Mouse (Mus musculus) heart, postnatal 4 days (tissue): ENCODE data around the gene Ntrk3. TPM values are rescaled to one million over a fixed set of nuclear protein-coding genes. Genes with fewer than 3 reads are reported as not detected.
A peak's percentile ranks its signal among the peaks of the same experiment; 100 is the strongest.

Source experiments
- DNase-seq: peaks from one replicate; pipeline ENCODE4 v3.0.0; 2021
- total RNA-seq, 2 experiments: library from RNA; stranded (reverse); gene quantifications; 2 replicates each; pipeline ENCODE4 v1.2.3; 2021

Ntrk3 gene
- total RNA-seq, 2 experiments from 2014 or later, result 4.0 to 5.1 TPM

DNA sequence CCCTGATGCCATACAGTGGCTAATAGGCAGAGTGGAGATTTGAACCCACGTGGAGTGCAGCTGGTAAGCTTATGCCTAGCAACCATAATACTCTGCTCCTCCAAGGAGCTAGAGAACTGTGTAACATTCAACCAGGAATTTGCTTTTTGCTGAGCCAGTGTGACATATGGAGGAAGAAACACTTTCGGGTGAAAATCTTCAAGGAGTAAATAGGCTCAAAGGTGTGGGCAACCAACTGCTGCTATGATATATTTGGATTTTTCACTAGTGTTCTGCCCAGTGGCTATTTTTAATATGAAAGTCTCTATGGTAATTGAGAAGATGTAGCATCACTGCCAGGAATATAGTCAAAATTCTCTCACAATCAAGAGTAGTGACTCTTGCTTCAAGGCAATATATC is 409.5 kb downstream of the Ntrk3 start:
- DNase-seq, result no peak

DNA sequence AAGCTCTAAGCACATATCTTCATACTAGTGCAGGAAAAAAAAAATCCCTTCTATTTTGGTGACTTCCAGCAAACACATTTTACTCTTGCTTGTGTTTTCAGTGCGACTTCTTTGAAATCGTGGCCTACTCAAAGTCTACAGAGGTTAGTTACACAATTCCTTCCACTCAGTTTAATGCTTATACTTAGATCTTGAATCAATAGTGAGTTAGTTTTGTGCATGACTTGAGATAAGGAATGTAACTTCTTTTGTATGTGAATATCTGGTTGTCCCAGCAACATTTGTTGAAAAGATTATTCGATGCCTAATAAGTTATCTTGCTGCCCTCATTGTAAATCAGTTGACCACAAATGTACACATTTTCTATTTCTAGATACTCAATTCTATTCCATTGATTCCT is 411.6 kb downstream of the Ntrk3 start:
- DNase-seq, result no peak

DNA sequence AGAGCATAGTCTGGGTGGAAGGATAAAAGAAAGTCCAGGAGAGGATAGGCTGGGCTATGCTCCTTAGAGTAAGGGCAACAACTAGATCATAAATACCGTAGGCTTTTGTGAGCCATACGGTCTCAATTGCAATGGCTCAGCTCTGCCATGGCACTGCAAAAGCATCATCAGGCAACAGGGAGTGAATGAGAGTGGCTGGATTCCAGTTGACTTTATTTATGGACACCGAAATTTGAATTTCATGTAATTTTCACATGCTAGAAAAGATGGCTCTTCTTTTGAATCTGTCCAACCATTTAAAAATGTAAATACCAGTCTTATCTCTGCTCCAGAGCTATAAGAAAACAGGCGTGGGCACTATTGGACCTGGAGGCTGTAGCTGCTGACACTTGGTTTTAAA is 419.2 kb downstream of the Ntrk3 start:
- DNase-seq, result no peak

DNA sequence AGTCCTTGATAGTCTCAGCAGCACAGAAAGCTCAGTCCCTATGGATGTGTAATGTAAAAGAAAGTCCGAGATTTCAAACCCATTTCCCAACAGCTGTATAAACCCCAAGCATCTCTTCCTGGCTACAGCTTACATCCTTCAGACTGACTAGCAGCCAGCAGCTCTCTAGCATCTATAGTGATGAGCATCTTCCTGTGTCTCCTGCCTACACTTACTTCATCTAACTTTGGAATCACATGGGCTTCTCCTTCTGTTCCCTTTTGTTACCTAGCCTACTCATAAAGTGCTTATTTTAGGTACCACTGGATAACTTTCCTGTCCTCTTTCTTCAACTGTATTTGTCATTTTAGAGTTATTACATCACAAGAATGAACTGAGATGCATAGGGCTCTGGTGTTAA is 432.0 kb downstream of the Ntrk3 start:
- DNase-seq, result no peak

DNA sequence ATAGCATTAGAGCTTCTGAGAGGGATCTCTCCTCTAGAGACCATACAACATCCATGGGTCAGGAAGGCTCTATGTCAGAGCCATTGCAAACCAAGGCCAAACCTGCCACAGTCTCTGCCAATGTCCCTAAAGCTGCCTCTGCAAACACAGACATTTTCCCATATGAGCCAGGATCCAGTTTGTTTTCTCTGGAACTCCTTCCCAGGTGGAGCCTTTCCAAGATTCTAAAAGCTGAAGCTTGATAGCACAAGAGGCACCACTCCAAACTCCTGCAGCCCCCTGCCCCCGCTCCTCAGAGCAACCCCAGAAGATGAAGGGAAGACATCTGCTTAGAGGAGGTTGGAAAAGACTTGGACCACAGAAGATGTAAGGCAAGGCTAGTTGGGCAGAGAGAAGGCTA is 432.8 kb downstream of the Ntrk3 start:
- peak; percentile 5 for DNase-seq

DNA sequence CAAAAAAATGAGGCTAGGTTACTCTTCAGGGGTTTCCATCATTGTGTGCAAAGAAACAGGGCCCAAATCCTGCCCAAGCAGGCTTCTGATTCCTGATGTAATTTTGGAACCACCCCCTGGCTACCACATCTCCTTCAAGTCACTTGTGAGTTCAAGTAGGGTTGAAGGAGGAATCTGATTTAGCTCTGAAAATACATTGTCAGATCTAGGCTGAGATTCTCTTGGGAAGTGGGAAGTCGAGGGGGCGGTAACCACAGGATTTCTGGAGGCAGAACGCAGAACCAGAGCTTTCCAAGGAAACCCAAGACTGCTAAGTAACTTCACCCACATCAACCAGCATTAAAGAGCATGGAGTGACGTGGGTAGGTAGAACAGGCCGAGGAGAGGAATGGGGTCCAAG is 440.5 kb downstream of the Ntrk3 start:
- DNase-seq, result no peak

DNA sequence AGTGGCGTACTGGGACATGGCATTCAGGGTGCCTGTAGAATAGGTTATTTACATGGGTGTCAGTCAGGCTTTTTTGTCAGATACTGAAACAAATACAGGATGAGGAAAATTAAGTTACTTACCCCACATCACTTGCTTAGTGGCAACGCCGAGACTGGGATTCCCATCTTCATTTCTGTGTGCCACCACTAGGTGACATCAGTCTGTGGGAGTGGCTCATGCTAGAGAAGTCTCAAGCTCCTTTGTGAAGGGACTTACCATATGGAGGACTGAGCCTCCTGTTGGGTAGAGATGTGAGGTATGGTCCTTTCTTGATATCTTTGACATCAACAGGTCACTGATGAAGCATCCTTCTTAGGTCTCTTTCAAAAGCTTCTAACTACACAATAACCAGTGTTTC is 443.5 kb downstream of the Ntrk3 start:
- no peak for DNase-seq

DNA sequence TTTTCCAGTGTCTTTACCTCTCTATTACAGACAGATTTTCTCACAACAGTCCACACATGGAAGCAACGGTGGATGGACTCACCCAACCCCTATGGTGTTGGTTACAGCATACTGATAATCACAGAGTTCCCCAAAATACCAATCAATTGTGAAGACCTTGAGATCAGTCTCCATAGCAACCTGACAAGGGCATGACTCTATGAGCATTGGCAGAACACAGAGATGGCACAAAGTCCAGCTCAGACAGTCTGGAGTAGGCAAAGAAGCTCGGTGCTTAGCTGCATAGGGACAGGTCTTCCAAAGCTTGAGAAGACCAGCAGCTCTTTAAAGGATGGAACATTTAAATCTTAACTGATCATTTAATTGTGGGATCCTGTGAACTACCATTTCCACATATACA is 447.6 kb downstream of the Ntrk3 start:
- no peak for DNase-seq

DNA sequence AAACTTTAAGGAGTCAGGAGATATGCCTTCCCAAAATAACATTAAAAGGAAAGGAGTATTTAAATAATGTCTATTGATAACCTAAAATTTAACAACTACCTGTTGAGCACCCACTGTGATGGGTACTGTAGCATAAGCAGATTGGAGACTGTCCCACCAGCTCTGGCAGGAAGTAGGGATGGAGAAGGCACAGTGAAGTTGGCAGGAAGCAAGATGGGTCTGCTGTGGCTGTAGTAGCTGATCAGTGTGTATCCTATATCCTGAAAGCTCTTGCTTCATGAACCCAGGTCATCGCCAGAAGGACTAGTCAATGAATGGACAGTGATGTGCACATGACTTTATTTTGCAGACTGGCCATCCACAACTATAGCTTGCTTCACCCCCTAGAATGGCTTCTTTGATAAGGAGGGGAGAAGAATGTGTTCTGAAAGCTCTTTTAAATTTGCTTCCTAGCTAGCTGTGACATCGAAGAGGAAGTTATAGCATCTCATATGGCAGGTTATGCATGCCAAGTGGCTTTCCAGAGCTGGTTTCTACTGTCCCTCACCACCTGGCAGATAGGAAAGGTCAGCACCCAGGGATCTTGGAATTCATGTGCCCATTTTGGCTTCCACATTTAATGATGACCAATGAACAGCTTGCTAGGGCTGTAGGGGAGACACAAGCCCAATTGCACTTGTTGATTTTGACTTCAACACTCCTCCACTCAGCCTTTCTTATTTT is 451.1 kb downstream of the Ntrk3 start:
- no peak for DNase-seq

DNA sequence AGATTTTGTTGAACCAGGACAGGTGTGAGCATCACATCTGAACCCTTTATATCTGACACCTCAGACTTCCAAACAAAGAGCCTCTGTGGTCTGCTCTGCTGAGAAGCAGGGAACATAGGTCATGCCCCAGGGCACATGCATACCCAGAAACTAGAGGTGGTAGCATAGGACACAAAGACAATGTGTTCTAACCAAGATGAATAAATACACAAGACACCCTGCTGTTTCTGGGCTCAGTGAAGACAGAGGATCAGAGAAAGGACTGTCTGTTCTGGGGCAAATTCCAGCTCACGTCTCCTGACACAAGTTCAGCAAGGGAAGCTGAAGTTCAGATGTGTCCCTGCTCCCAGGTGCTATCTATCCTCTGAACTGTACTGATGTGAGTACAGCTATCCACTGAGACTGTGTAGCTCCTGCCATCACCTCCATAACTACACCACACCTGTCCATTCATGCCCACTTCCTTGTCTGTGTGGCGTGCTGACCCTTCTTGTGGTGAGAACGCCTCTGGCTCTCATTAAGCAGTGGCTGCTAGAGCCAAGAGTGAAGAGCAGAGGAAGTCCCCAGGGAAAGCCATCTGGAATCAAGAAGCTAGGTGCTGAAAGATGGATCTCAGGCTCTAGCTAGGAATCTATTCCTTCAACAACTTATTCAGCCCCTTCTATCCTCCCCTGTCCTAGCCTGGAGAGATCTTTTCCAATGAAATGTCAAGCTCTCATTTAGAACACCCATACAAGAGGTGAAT is 468.1 kb downstream of the Ntrk3 start:
- no peak for DNase-seq

DNA sequence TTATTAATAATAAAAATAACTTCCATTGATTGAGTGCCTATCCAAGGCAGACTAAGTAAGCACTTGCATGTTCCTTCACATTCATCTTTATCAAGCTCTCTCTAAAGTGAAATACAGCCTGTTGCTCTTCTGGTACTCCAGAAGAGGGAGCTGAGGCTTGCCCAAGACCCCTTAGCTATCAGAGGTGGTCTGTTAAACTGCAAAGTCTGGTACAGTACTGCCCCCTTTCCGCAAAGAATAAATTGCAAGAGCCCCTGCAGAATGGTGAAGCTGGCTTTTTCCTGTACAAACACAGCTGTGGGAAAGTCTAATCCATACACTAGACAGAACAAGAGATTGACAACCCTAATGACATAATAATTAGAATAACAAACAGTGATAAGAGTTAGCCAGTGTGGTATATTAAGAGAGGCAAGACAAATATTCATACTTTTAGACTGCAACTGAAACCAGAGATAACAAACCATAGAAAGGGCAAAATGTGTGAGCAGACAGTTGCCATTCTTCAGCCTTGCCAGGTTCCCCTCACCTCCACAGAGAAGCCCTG is 470.3 kb downstream of the Ntrk3 start:
- DNase-seq, result peak; percentile 37

DNA sequence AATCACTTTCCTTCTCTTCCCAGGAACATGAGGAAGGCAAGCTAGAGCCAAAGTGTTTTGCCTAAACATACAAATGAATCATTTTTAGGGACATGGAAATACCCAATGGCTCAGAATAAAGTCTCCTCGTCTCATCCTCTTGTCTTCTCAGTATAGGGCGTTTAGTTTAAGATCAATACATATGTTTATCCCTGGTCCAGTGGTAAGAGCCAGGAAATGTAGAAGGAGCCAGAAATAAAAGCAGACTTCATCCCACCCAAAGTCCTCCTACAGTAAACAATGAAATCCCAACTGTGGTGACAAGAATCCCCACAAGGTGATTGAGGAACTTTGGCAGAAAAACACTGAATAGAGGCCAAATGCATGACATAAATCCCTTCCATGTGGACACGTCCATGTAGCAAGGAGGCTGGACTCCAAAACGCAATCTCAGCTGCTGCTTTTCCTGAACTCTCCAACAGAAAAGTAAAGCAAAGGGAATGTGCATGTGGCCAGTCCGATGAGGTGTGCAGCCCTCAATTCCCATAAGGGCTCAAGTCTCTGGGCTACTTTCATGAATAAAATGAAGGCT is 473.3 kb downstream of the Ntrk3 start:
- peak; percentile 11 for DNase-seq

DNA sequence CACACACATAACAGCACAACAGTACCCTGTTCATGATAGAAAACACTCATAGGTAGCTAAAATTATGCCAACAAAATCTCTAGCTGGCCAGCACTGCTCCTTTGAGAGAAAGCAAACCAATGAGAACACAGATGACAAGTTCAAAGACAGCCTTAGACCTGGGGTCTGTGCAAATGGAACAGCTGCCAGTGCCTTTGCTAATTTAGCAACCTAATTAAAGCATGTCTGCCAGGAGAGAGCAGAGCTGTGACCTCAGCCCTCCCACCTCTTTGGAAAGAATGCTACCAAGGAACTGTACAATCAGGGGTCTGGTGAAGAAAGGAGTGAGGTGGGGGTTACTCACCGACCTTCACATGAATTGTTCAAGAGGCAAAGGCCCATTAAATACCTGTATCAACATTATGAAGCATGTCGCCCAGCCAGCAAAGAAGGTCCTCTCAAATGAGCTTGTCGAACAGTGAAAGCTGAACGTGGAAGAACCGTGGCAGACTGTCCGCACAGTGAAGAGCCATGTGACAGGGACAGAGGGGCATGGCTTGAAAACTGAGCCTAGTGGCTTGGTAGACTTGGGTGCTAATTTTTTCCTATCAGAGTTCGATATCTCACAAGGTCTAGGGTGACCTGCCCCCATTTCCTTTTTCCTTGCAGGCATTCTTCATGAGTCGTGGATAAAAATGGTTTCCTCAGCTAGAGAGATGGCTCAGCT is 476.2 kb downstream of the Ntrk3 start:
- no peak for DNase-seq

DNA sequence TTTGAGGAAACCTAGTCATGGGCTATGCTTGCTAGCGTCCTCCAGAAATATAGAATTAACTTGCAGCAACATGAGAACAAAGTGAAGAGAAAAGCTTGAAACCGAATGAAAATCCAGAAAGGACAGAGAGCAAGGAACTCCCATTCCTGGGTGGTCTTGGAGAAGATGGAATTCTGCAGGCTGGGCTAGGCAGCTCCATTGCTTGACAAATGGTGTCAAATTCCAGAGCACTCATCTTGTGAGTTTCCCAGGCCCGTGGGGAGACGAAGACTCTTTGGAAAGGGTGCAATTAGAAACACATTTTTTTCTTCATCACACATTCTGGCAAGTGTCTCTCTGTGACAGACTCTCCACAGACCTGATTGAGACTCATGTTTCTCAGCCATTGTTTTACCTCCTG is 479.7 kb downstream of the Ntrk3 start:
- DNase-seq, result no peak

DNA sequence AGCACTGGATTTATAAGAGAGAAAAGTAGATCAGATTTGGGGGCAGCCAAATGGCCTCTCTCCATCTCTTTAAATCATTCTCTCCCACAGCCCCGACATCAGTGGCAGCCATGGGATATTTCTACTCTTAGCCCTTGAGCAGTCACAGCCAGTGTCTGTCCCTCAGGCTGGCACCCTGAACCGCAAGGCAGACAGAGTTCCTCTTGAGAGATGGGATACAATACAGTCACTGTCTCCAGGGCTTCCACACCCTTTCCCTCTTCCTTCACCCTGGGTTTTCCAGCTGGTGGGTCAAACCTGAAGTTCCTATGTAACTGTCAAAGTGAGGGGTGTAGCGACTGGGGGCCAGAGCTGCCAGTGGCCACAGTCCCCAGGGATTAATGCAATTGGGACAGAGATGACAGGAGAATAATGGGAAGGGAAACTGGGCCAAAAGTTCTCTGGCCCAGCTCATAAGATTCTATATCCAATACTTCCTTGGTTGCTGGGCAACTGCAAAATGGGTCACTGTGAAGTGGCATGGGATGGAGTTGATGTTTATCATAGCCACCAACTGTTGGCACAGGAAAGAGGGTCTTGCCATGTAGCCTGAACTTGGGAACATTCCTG is 483.9 kb downstream of the Ntrk3 start:
- no peak for DNase-seq

DNA sequence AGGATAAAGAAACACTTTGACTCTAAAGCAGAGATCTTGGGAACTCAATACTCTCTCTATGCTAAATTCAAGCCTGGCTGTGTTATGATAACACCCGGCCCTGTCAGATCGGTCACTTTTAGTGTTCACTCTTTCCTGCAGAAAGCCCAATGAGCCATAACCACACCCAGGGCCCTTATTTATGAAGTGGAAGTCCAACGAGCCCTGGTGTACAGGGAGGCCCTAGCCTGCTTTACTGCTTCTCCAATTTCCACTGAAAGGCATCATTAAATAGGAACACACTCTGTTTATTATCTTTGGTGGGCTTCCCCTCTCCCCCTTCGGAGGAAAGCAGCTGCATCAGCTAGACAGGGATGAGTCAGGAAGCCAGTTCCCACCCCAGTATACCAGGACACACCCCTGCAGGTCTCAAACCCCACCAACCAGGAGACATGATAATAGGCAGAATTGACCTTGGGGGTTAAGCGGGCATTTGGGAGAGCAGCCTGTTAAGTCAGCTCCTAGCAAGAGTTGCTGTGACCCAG is 489.6 kb downstream of the Ntrk3 start:
- no peak for DNase-seq

DNA sequence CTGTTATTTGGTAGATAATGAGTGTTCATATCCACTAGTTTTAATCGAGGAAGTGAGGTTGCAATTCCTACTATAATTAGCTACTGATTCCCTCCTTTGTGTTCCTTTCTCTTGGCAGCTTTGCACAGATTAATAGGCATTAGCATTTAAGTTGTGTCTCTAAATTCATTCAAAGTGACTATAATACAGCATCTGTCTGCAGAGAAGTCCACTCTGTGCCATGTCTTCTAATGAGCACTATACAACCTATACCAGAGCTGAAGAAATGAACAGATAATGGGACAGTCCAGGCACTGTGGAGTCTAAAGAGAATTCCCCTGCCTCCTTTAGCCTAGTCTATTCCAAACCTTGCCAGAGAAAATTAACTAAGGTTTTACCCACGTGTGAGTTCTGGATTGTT is 498.8 kb downstream of the Ntrk3 start:
- no peak for DNase-seq

DNA sequence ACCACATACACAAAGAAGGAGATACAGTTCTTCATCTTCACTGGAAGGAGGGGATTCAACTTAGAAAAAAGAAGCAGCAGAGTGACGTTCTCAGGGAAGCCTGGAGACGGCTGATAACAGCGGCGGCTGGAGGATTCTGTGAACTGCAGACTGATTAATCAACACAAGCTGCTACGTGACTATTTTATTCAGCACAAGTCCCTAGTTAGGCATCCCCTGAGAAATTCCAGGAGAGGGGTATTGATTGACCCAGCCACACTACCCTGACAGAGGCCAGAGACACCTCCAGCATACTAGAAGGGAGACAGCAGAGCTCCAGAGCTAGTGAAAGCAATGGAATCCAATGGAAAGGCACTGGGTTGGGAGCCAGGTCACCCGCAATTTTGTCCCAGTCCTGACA is 516.1 kb downstream of the Ntrk3 start:
- no peak for DNase-seq

DNA sequence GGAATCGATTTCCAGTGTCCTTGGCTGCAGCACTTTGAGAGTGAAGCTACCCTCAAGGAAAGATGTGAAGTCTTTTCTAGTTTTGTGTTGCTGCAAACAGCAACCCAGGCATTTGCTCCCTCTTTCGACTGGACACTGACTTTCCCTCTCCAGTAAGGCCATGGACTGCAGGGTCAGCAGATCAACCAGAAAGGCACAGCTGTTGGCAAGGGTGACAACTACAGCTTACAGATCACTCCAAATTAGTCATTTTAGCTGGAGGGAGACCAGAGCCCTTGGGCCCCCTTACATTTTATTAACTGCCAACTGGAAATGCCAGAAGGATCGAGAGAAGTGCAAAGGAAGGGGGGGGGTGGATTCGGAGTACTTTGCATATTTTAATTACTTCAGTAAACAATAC is 516.9 kb downstream of the Ntrk3 start:
- no peak for DNase-seq

DNA sequence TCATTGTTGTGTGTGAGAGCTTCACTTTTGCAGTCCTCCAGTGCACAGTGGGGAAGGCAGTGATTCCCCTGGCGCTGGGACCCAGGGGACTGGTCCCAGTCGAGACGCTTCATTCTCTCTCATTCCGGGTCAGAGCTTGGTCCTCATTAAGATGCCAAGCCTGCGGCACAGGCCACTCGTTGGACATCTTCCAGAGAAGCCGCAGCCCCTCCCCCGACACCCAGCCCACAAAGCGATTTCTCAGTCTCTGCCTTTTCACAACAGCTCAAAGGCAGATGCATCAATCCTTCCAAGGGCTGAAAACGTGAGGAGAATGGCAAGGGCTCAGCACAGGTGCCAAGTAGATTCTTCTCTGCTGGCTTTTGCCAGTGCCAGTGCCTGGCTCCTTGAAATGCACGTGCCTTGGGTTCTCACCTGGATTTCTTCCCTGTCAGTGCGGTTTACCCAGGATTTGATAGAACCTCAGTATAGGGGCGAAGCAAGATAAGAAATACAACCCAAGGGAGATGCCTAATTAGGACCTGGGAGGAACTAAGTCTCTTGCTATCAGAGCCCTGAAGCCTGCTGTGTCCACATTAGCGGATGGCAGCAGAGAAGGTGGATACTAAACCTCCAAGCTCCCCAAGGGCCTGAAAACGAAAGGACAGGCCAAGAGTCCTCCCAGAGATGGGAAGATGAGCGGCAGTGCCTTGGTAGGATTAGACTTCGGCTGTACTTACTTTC is 546.7 kb downstream of the Ntrk3 start:
- no peak for DNase-seq

DNA sequence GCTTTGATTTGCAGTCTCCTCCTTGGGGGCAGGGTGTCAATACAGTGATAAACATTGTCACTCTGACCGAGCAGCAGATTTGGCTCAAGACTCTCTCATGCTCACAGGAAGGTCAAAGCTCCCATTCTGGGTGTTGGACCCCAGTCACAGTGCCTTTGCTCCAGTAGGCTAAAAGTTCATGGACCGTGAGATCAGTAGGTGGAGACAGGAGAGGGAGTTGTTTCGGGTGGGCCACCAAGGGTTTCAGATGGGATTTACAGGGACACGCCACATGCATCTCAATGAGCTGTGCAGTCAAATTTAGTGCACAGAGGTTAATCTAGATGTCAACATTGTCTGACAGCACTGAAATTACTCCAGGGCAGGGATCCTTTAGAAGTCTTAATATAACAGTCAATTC is 552.2 kb downstream of the Ntrk3 start:
- DNase-seq, result no peak

DNA sequence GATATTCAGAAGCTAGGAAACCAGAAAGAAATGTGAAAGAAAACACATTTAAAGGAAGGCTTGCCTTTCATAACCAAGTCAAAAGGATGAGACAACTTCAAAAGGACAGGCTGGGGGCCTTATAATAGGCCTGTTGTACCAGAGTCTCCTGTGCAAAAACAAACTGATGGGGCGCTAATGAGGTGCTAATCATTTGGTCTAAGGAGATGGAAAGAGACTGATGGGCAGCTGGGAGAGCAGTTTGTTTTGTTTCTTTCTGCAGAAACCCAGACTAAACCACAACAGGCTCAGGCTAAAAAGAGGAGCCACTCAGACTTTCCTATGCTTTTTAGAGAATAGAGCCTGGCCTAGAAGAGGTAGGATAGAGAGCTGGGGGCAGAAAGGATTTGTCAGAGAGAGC is 554.4 kb downstream of the Ntrk3 start:
- no peak for DNase-seq
